Mouse (Mus musculus): ENCODE data around the gene Gm21969. TPM values are rescaled to one million over a fixed set of nuclear protein-coding genes. Genes with fewer than 3 reads are reported as not detected.

Gene Gm21969
- polyA plus RNA-seq, 1 experiment, result not detected

- Histone ChIP-seq H3K4me3 (ENCODE audit: low read depth, low read length) (no peak overlapping the region), H3K36me3 (ENCODE audit: control insufficient read depth, insufficient read depth, low read length) (no peaks in the 10 kb centered on the region), H3K27ac (ENCODE audit: insufficient read depth, low read depth, low read length) (no peak overlapping the region), H3K27me3 (ENCODE audit: control insufficient read depth, insufficient read depth, low read length) (no peaks in the 10 kb centered on the region), H3K4me1 (ENCODE audit: control insufficient read depth, insufficient read depth, insufficient read length, low read length) (peaks cover 44% of the 10 kb centered on the region)
- TF ChIP-seq CTCF (IDR thresholded peaks at IDR 0.05; ENCODE audit: extremely low read depth, insufficient read length, insufficient replicate concordance, low read depth, low read length) (no peak), POLR2A (IDR thresholded peaks at IDR 0.05; ENCODE audit: low read depth, low read length) (no peak)
- 84% methylated on average over 11 of the region's 11 CpGs for WGBS
Observed at GRCm38 (mm10) chr4:139584704-139585103, 18.3 kb upstream of the Gm21969 start.

GRCm38 (mm10) chr4:139585713-139586112 lies 17.3 kb upstream of the Gm21969 start:
- peaks cover 38% of the 10 kb centered on the region for H3K4me1 ChIP-seq (ENCODE audit: control insufficient read depth, insufficient read depth, insufficient read length, low read length)
- no peak overlapping the region for H3K4me3 ChIP-seq (ENCODE audit: low read depth, low read length)
- H3K36me3 ChIP-seq (ENCODE audit: control insufficient read depth, insufficient read depth, low read length), result no peaks in the 10 kb centered on the region
- WGBS, result 87% methylated on average over 7 of the region's 7 CpGs
- no peak for TF ChIP-seq CTCF (IDR thresholded peaks at IDR 0.05; ENCODE audit: extremely low read depth, insufficient read length, insufficient replicate concordance, low read depth, low read length)
- no peaks in the 10 kb centered on the region for H3K27me3 ChIP-seq (ENCODE audit: control insufficient read depth, insufficient read depth, low read length)
- H3K27ac ChIP-seq (ENCODE audit: insufficient read depth, low read depth, low read length), result no peak overlapping the region

- WGBS, result 67% methylated on average over 4 of the region's 4 CpGs
- H3K27me3 ChIP-seq (ENCODE audit: control insufficient read depth, insufficient read depth, low read length), result no peaks in the 10 kb centered on the region
- H3K4me1 ChIP-seq (ENCODE audit: control insufficient read depth, insufficient read depth, insufficient read length, low read length), result peaks cover 21% of the 10 kb centered on the region; the same call in 1 of the 2 replicates
- no peak overlapping the region for H3K27ac ChIP-seq (ENCODE audit: insufficient read depth, low read depth, low read length)
- TF ChIP-seq POLR2A (IDR thresholded peaks at IDR 0.05; ENCODE audit: low read depth, low read length) (no peak), CTCF (IDR thresholded peaks at IDR 0.05; ENCODE audit: extremely low read depth, insufficient read length, insufficient replicate concordance, low read depth, low read length) (no peak)
- no peaks in the 10 kb centered on the region for H3K36me3 ChIP-seq (ENCODE audit: control insufficient read depth, insufficient read depth, low read length)
- H3K4me3 ChIP-seq (ENCODE audit: low read depth, low read length), result no peak overlapping the region
Observed at GRCm38 (mm10) chr4:139587370-139587769, 15.6 kb upstream of the Gm21969 start.

GRCm38 (mm10) chr4:139587773-139588172 lies 15.2 kb upstream of the Gm21969 start:
- 36% methylated on average over 4 of the region's 4 CpGs for WGBS
- H3K27ac ChIP-seq (ENCODE audit: insufficient read depth, low read depth, low read length), result no peak overlapping the region
- TF ChIP-seq CTCF (IDR thresholded peaks at IDR 0.05; ENCODE audit: extremely low read depth, insufficient read length, insufficient replicate concordance, low read depth, low read length), result no peak
- TF ChIP-seq POLR2A (IDR thresholded peaks at IDR 0.05; ENCODE audit: low read depth, low read length), result no peak

GRCm38 (mm10) chr4:139589351-139590027 lies 13.5 kb upstream of the Gm21969 start:
- Histone ChIP-seq H3K4me3 (ENCODE audit: low read depth, low read length) (no peak overlapping the region), H3K27ac (ENCODE audit: insufficient read depth, low read depth, low read length) (no peak overlapping the region), H3K4me1 (ENCODE audit: control insufficient read depth, insufficient read depth, insufficient read length, low read length) (peaks cover 18% of the 10 kb centered on the region; the same call in 1 of the 2 replicates), H3K36me3 (ENCODE audit: control insufficient read depth, insufficient read depth, low read length) (no peaks in the 10 kb centered on the region), H3K27me3 (ENCODE audit: control insufficient read depth, insufficient read depth, low read length) (no peaks in the 10 kb centered on the region)
- TF ChIP-seq CTCF (IDR thresholded peaks at IDR 0.05; ENCODE audit: extremely low read depth, insufficient read length, insufficient replicate concordance, low read depth, low read length), result no peak
- TF ChIP-seq POLR2A (IDR thresholded peaks at IDR 0.05; ENCODE audit: low read depth, low read length), result no peak
- 58% methylated on average over 5 of the region's 5 CpGs for WGBS

More at GRCm38 (mm10) chr4:139587773-139588172, 15.2 kb upstream of the Gm21969 start:
- H3K4me1 ChIP-seq (ENCODE audit: control insufficient read depth, insufficient read depth, insufficient read length, low read length), result peaks cover 19% of the 10 kb centered on the region; the same call in 1 of the 2 replicates
- H3K36me3 ChIP-seq (ENCODE audit: control insufficient read depth, insufficient read depth, low read length), result no peaks in the 10 kb centered on the region
- no peaks in the 10 kb centered on the region for H3K27me3 ChIP-seq (ENCODE audit: control insufficient read depth, insufficient read depth, low read length)
- H3K4me3 ChIP-seq (ENCODE audit: low read depth, low read length), result no peak overlapping the region

GRCm38 (mm10) chr4:139590446-139590845 lies 12.5 kb upstream of the Gm21969 start:
- peaks cover 17% of the 10 kb centered on the region; the same call in 1 of the 2 replicates for H3K4me1 ChIP-seq (ENCODE audit: control insufficient read depth, insufficient read depth, insufficient read length, low read length)
- no peak overlapping the region for H3K4me3 ChIP-seq (ENCODE audit: low read depth, low read length)
- H3K36me3 ChIP-seq (ENCODE audit: control insufficient read depth, insufficient read depth, low read length), result no peaks in the 10 kb centered on the region
- TF ChIP-seq POLR2A (IDR thresholded peaks at IDR 0.05; ENCODE audit: low read depth, low read length) (no peak), CTCF (IDR thresholded peaks at IDR 0.05; ENCODE audit: extremely low read depth, insufficient read length, insufficient replicate concordance, low read depth, low read length) (no peak)
- H3K27me3 ChIP-seq (ENCODE audit: control insufficient read depth, insufficient read depth, low read length), result no peaks in the 10 kb centered on the region
- WGBS, result 72% methylated on average over 4 of the region's 4 CpGs
- H3K27ac ChIP-seq (ENCODE audit: insufficient read depth, low read depth, low read length), result no peak overlapping the region

GRCm38 (mm10) chr4:139592895-139593294 lies 10.1 kb upstream of the Gm21969 start:
- H3K27ac ChIP-seq (ENCODE audit: insufficient read depth, low read depth, low read length), result no peak overlapping the region
- no peaks in the 10 kb centered on the region for H3K27me3 ChIP-seq (ENCODE audit: control insufficient read depth, insufficient read depth, low read length)
- WGBS, result 65% methylated on average over 7 of the region's 7 CpGs
- TF ChIP-seq CTCF (IDR thresholded peaks at IDR 0.05; ENCODE audit: extremely low read depth, insufficient read length, insufficient replicate concordance, low read depth, low read length), result no peak
- TF ChIP-seq POLR2A (IDR thresholded peaks at IDR 0.05; ENCODE audit: low read depth, low read length), result no peak
- no peak overlapping the region for H3K4me3 ChIP-seq (ENCODE audit: low read depth, low read length)
- H3K4me1 ChIP-seq (ENCODE audit: control insufficient read depth, insufficient read depth, insufficient read length, low read length), result peaks cover 13% of the 10 kb centered on the region
- H3K36me3 ChIP-seq (ENCODE audit: control insufficient read depth, insufficient read depth, low read length), result no peaks in the 10 kb centered on the region

Measured in small intestine, adult 2 months (tissue).